Mouse (Mus musculus) CH12.LX (cell line): ENCODE data around the gene Tiam1.

Experiments
- MAX ChIP-seq: IDR thresholded peaks from 2 replicates; pipeline ENCODE4 v1.6.1; 2011; ENCODE audit warnings: low read length, improper control_type of control experiment
- MEF2A ChIP-seq: IDR thresholded peaks from 2 replicates; pipeline ENCODE4 v1.6.1; 2014; ENCODE audit warnings: low read depth, mild to moderate bottlenecking, inconsistent platforms, low read length, improper control_type of control experiment, borderline replicate concordance
- NELFE ChIP-seq: IDR thresholded peaks from 2 replicates; pipeline ENCODE4 v1.6.1; 2011; ENCODE audit warnings: low read depth, low read length, improper control_type of control experiment
- TCF12 ChIP-seq: IDR thresholded peaks from 2 replicates; pipeline ENCODE4 v1.6.1; 2014; ENCODE audit warnings: low read depth, mild to moderate bottlenecking, inconsistent platforms, low read length, improper control_type of control experiment
- ZKSCAN1 ChIP-seq: IDR thresholded peaks from 2 replicates; pipeline ENCODE4 v1.6.1; 2012; ENCODE audit warnings: low read depth, inconsistent platforms, low read length, improper control_type of control experiment, borderline replicate concordance

GRCm38 (mm10) chr16:89960186-89960878, 183.2 kb downstream of the Tiam1 start:
- TF ChIP-seq MEF2A (no peak), TCF12 (no peak), NELFE (no peak), MAX (no peak), ZKSCAN1 (no peak)
